In genomic region chr12:102284618-102285159, GRCm38 (mm10) we compare ENCODE assay signal across 10 mouse cellular contexts. TPM values are rescaled to one million over a fixed set of nuclear protein-coding genes. Genes with fewer than 3 reads are reported as not detected.
A peak's percentile ranks its signal among the peaks of the same experiment; 100 is the strongest.
DNase-seq lines count a peak whose midpoint lies in the region; ATAC-seq and TF ChIP-seq lines count a peak whose summit lies in the region.
"Had no signal": no experiment of that assay in that cellular context is flagged by ENCODE, and none has a peak within 500 bp of the region (broad histone marks: within the 10 kb centered on the region; RNA-seq: fewer than 3 reads in every experiment).

No protein-coding gene starts in this region.

- H3K4me1 ChIP-seq in forebrain, embryonic 13.5 days, result peaks cover 20% of the 10 kb centered on the region
- H3K4me1 ChIP-seq in forebrain, embryonic 16.5 days (replicated peaks; ENCODE audit: control insufficient read depth, insufficient read depth, low read length), result peaks cover 20% of the 10 kb centered on the region
- peaks cover 21% of the 10 kb centered on the region for H3K4me1 ChIP-seq in midbrain, embryonic 10.5 days
- peaks cover 12% of the 10 kb centered on the region for H3K4me1 ChIP-seq in midbrain, embryonic 16.5 days (ENCODE audit: control insufficient read depth, insufficient read depth, low read length)
- H3K4me1 ChIP-seq in liver, embryonic 16.5 days (ENCODE audit: control insufficient read depth, low read depth, low read length), result peaks cover 32% of the 10 kb centered on the region
- H3K4me1 ChIP-seq in stomach, postnatal 0 days (replicated peaks; ENCODE audit: control insufficient read depth, insufficient read depth), result peaks cover 14% of the 10 kb centered on the region

- TF ChIP-seq EP300 in stomach, postnatal 0 days (optimal IDR thresholded peaks at IDR 0.05), result no peak

- no peak for ATAC-seq in forebrain, embryonic 13.5 days
- ATAC-seq in forebrain, embryonic 16.5 days, result no peak
- no peak for ATAC-seq in midbrain, embryonic 16.5 days
- no peak for ATAC-seq in liver, embryonic 16.5 days (ENCODE audit: low read depth)
- no peak for ATAC-seq in stomach, postnatal 0 days (ENCODE audit: low FRiP score, low TSS enrichment)

- no peak overlapping the region for H3K27ac ChIP-seq in forebrain, embryonic 13.5 days
- H3K27ac ChIP-seq in forebrain, embryonic 16.5 days (ENCODE audit: low read length), result no peak overlapping the region
- no peak overlapping the region for H3K27ac ChIP-seq in midbrain, embryonic 10.5 days (replicated peaks)
- no peak overlapping the region for H3K27ac ChIP-seq in midbrain, embryonic 16.5 days (ENCODE audit: low read length)
- no peak overlapping the region for H3K27ac ChIP-seq in liver, embryonic 16.5 days (ENCODE audit: low read length)
- H3K27ac ChIP-seq in stomach, postnatal 0 days (replicated peaks), result peak overlapping the region; percentile 49; the same call in 1 of the 2 replicates
- H3K27ac ChIP-seq: left cerebral cortex, adult 2 months had no signal

- 63% methylated on average over 3 of the region's 3 CpGs for WGBS in forebrain, embryonic 13.5 days
- 49% methylated on average over 3 of the region's 3 CpGs for WGBS in forebrain, embryonic 16.5 days
- 48% methylated on average over 3 of the region's 3 CpGs for WGBS in midbrain, embryonic 10.5 days
- WGBS in midbrain, embryonic 16.5 days, result 51% methylated on average over 3 of the region's 3 CpGs
- WGBS in liver, embryonic 16.5 days (ENCODE audit: insufficient replicate concordance), result 25% methylated on average over 3 of the region's 3 CpGs
- 27% methylated on average over 3 of the region's 3 CpGs for WGBS in stomach, postnatal 0 days

- no peak for DNase-seq in midbrain, embryonic 10.5 days (ENCODE audit: low spot score)
- DNase-seq in stomach, postnatal 0 days (ENCODE audit: low spot score), result no peak
- DNase-seq in adrenal gland, postnatal 10 days, result no peak
- DNase-seq in gastrocnemius, adult 8-10 months (ENCODE audit: low spot score in 2 of 2), result no peak
- DNase-seq: thymus, adult 2 months had no signal

- TF ChIP-seq CTCF in stomach, postnatal 0 days (IDR thresholded peaks at IDR 0.05; ENCODE audit: low read depth), result no peak

- H3K9ac ChIP-seq in forebrain, embryonic 13.5 days, result no peak overlapping the region
- no peak overlapping the region for H3K9ac ChIP-seq in forebrain, embryonic 16.5 days (replicated peaks; ENCODE audit: low read depth, low read length)
- H3K9ac ChIP-seq in midbrain, embryonic 16.5 days (ENCODE audit: low read depth, low read length), result no peak overlapping the region
- H3K9ac ChIP-seq in liver, embryonic 16.5 days (ENCODE audit: low read depth, low read length), result no peak overlapping the region; the same call in 1 of the 2 replicates
- H3K9ac ChIP-seq in stomach, postnatal 0 days (ENCODE audit: low read length), result 0 out of 2 replicates have a peak overlapping the region, but pooled peaks have one; percentile 76

- peak overlapping the region; percentile 85; the same call in 1 of the 2 replicates for H3K4me2 ChIP-seq in forebrain, embryonic 13.5 days
- H3K4me2 ChIP-seq in forebrain, embryonic 16.5 days (ENCODE audit: low read length), result no peak overlapping the region
- H3K4me2 ChIP-seq in midbrain, embryonic 16.5 days (ENCODE audit: low read length), result no peak overlapping the region
- H3K4me2 ChIP-seq in liver, embryonic 16.5 days (ENCODE audit: low read depth, low read length), result peak overlapping the region; percentile 60
- H3K4me2 ChIP-seq in stomach, postnatal 0 days (replicated peaks; ENCODE audit: low read depth), result peak overlapping the region; percentile 92

- no peak overlapping the region for H3K4me3 ChIP-seq in forebrain, embryonic 13.5 days
- no peak overlapping the region for H3K4me3 ChIP-seq in forebrain, embryonic 16.5 days (replicated peaks; ENCODE audit: low read length)
- H3K4me3 ChIP-seq in midbrain, embryonic 10.5 days, result peak overlapping the region; percentile 59; the same call in 1 of the 2 replicates
- no peak overlapping the region for H3K4me3 ChIP-seq in midbrain, embryonic 16.5 days (ENCODE audit: low read depth, low read length)
- H3K4me3 ChIP-seq in liver, embryonic 16.5 days (ENCODE audit: low read depth, low read length), result peak overlapping the region; percentile 63
- peak overlapping the region; percentile 64 for H3K4me3 ChIP-seq in stomach, postnatal 0 days (ENCODE audit: low read depth, low read length)

- no peaks in the 10 kb centered on the region for H3K36me3 ChIP-seq in forebrain, embryonic 13.5 days (ENCODE audit: poor library complexity, severe bottlenecking)
- no peaks in the 10 kb centered on the region for H3K36me3 ChIP-seq in forebrain, embryonic 16.5 days (ENCODE audit: control insufficient read depth, insufficient read depth)
- H3K36me3 ChIP-seq in midbrain, embryonic 10.5 days, result no peaks in the 10 kb centered on the region
- H3K36me3 ChIP-seq in midbrain, embryonic 16.5 days (ENCODE audit: control insufficient read depth, insufficient read depth, low read length), result no peaks in the 10 kb centered on the region
- H3K36me3 ChIP-seq in liver, embryonic 16.5 days (ENCODE audit: control insufficient read depth, insufficient read depth), result no peaks in the 10 kb centered on the region
- H3K36me3 ChIP-seq in stomach, postnatal 0 days (ENCODE audit: control insufficient read depth, insufficient read depth, low read length), result no peaks in the 10 kb centered on the region

- no peaks in the 10 kb centered on the region for H3K9me3 ChIP-seq in forebrain, embryonic 13.5 days (replicated peaks)
- no peaks in the 10 kb centered on the region for H3K9me3 ChIP-seq in forebrain, embryonic 16.5 days (ENCODE audit: control insufficient read depth, low read length)
- H3K9me3 ChIP-seq in midbrain, embryonic 10.5 days (replicated peaks), result peaks cover 6% of the 10 kb centered on the region; the same call in 1 of the 2 replicates
- no peaks in the 10 kb centered on the region for H3K9me3 ChIP-seq in midbrain, embryonic 16.5 days (replicated peaks; ENCODE audit: control insufficient read depth, low read length, poor library complexity, severe bottlenecking)
- H3K9me3 ChIP-seq in liver, embryonic 16.5 days (replicated peaks; ENCODE audit: control insufficient read depth, low read length), result no peaks in the 10 kb centered on the region
- H3K9me3 ChIP-seq in stomach, postnatal 0 days (ENCODE audit: control insufficient read depth, low read length), result no peaks in the 10 kb centered on the region

- peaks cover 9% of the 10 kb centered on the region for H3K27me3 ChIP-seq in forebrain, embryonic 13.5 days
- H3K27me3 ChIP-seq in forebrain, embryonic 16.5 days (replicated peaks; ENCODE audit: control insufficient read depth, insufficient read depth, low read length), result no peaks in the 10 kb centered on the region; the same call in 1 of the 2 replicates
- H3K27me3 ChIP-seq in midbrain, embryonic 10.5 days (ENCODE audit: low read depth, poor library complexity, severe bottlenecking), result peaks cover 40% of the 10 kb centered on the region
- H3K27me3 ChIP-seq in midbrain, embryonic 16.5 days (ENCODE audit: control insufficient read depth, insufficient read depth, low read depth, low read length), result peaks cover 4% of the 10 kb centered on the region; the same call in 1 of the 2 replicates
- peaks cover 4% of the 10 kb centered on the region for H3K27me3 ChIP-seq in liver, embryonic 16.5 days (ENCODE audit: control insufficient read depth, insufficient read depth, low read depth, low read length)
- no peaks in the 10 kb centered on the region for H3K27me3 ChIP-seq in stomach, postnatal 0 days (ENCODE audit: control insufficient read depth, insufficient read depth, low read length)

RNA-seq across cellular contexts. Expression of gene Rin3, which starts 1.8 kb away (rescaled TPM):
- polyA plus RNA-seq in forebrain, embryonic 13.5 days (2015; fragmentation: Nextera tagmentation; extraction: Ambion mirVana), result 2.0 TPM in 2 replicates
- polyA plus RNA-seq in forebrain, embryonic 16.5 days (2015; fragmentation: Nextera tagmentation; extraction: Ambion mirVana), result 1.7 and 3.3 TPM in 2 replicates
- 4.2 and 4.6 TPM in 2 replicates for polyA plus RNA-seq in midbrain, embryonic 10.5 days (2016; fragmentation: Nextera tagmentation; extraction: Ambion mirVana)
- 1.6 and 2.8 TPM in 2 replicates for polyA plus RNA-seq in midbrain, embryonic 16.5 days (2015; fragmentation: Nextera tagmentation; extraction: Ambion mirVana)
- polyA plus RNA-seq in liver, embryonic 16.5 days (2015; fragmentation: Nextera tagmentation; extraction: Ambion mirVana), result 7.2 and 9.2 TPM in 2 replicates
- polyA plus RNA-seq in stomach, postnatal 0 days (2015; fragmentation: Nextera tagmentation; extraction: Ambion mirVana), result 2.9 and 3.0 TPM in 2 replicates
- total RNA-seq in adrenal gland, postnatal 10 days (2021), result 10 to 100 TPM; 19.2 to 21.6 TPM
- total RNA-seq in gastrocnemius, adult 8-10 months (2022), result 1 to 10 TPM; 2.2 to 5.6 (median 4.2) TPM

Comparison
In these comparisons a context has a peak if more than half of its experiments do, and no peak if none do; other contexts are left out.
1. H3K4me2 ChIP-seq: peak in forebrain, embryonic 13.5 days (single experiment), liver, embryonic 16.5 days (single experiment) and stomach, postnatal 0 days (single experiment); none in forebrain, embryonic 16.5 days (single experiment) and midbrain, embryonic 16.5 days (single experiment).
2. H3K4me3 ChIP-seq: peak in midbrain, embryonic 10.5 days (single experiment), liver, embryonic 16.5 days (single experiment) and stomach, postnatal 0 days (single experiment); none in forebrain, embryonic 13.5 days (single experiment), forebrain, embryonic 16.5 days (single experiment) and midbrain, embryonic 16.5 days (single experiment).